In genomic region chr5:36254642-36255516, GRCm38 (mm10) we compare ENCODE assay signal across 16 mouse cellular contexts. TPM values are rescaled to one million over a fixed set of nuclear protein-coding genes. Genes with fewer than 3 reads are reported as not detected.
DNase-seq lines count a peak whose midpoint lies in the region; ATAC-seq and TF ChIP-seq lines count a peak whose summit lies in the region.
"Had no signal": no experiment of that assay in that cellular context is flagged by ENCODE, and none has a peak within 500 bp of the region (broad histone marks: within the 10 kb centered on the region; RNA-seq: fewer than 3 reads in every experiment).

No protein-coding gene starts in this region.

- no peak overlapping the region for H3K9ac ChIP-seq in heart, embryonic 16.5 days (ENCODE audit: low read length)
- no peak overlapping the region for H3K9ac ChIP-seq in neural tube, embryonic 15.5 days (replicated peaks)
- H3K9ac ChIP-seq in hindbrain, postnatal 0 days (replicated peaks; ENCODE audit: low read length), result no peak overlapping the region
- no peak overlapping the region for H3K9ac ChIP-seq in stomach, embryonic 16.5 days (ENCODE audit: low read length)
- H3K9ac ChIP-seq in midbrain, embryonic 14.5 days (replicated peaks; ENCODE audit: low read length), result no peak overlapping the region
- H3K9ac ChIP-seq: liver, embryonic 14.5 days; midbrain, embryonic 13.5 days; neural tube, embryonic 12.5 days had no signal

- H3K4me2 ChIP-seq in heart, embryonic 16.5 days (ENCODE audit: low read depth, low read length), result peak overlapping the region; percentile 13; the same call in 1 of the 2 replicates
- no peak overlapping the region for H3K4me2 ChIP-seq in neural tube, embryonic 15.5 days
- H3K4me2 ChIP-seq in hindbrain, postnatal 0 days (ENCODE audit: low read depth, low read length), result no peak overlapping the region
- H3K4me2 ChIP-seq in stomach, embryonic 16.5 days (ENCODE audit: low read depth, low read length), result no peak overlapping the region
- H3K4me2 ChIP-seq in midbrain, embryonic 14.5 days (ENCODE audit: low read length), result no peak overlapping the region
- H3K4me2 ChIP-seq: midbrain, embryonic 13.5 days; neural tube, embryonic 12.5 days had no signal

- 0 out of 2 replicates have a peak, but pooled peaks have one; percentile 33 for ATAC-seq in heart, embryonic 16.5 days (replicated peaks; ENCODE audit: extremely low read depth, insufficient read depth, low FRiP score)
- no peak for ATAC-seq in neural tube, embryonic 15.5 days (ENCODE audit: low FRiP score)
- ATAC-seq in hindbrain, postnatal 0 days, result no peak
- ATAC-seq in stomach, embryonic 16.5 days (ENCODE audit: insufficient read depth, low FRiP score), result no peak
- no peak for ATAC-seq in midbrain, embryonic 14.5 days (ENCODE audit: low FRiP score, low TSS enrichment)
- ATAC-seq: midbrain, embryonic 13.5 days had no signal

- H3K4me1 ChIP-seq in heart, embryonic 16.5 days (ENCODE audit: control insufficient read depth, insufficient read depth, low read length), result peaks cover 19% of the 10 kb centered on the region
- peaks cover 41% of the 10 kb centered on the region for H3K4me1 ChIP-seq in neural tube, embryonic 15.5 days
- H3K4me1 ChIP-seq in hindbrain, postnatal 0 days (ENCODE audit: insufficient read depth, low read length), result peaks cover 16% of the 10 kb centered on the region
- peaks cover 20% of the 10 kb centered on the region for H3K4me1 ChIP-seq in stomach, embryonic 16.5 days (ENCODE audit: control insufficient read depth, insufficient read depth, low read length)
- peaks cover 16% of the 10 kb centered on the region for H3K4me1 ChIP-seq in midbrain, embryonic 14.5 days (ENCODE audit: control insufficient read depth, insufficient read depth, low read length)

- 38% methylated on average over 18 of the region's 18 CpGs for WGBS in heart, embryonic 16.5 days
- WGBS in neural tube, embryonic 15.5 days, result 58% methylated on average over 18 of the region's 18 CpGs
- 54% methylated on average over 18 of the region's 18 CpGs for WGBS in hindbrain, postnatal 0 days
- WGBS in stomach, embryonic 16.5 days, result 54% methylated on average over 18 of the region's 18 CpGs
- WGBS in midbrain, embryonic 14.5 days, result 78% methylated on average over 18 of the region's 18 CpGs

- no peaks in the 10 kb centered on the region for H3K36me3 ChIP-seq in heart, embryonic 16.5 days (ENCODE audit: control insufficient read depth, insufficient read depth)
- H3K36me3 ChIP-seq in neural tube, embryonic 15.5 days, result no peaks in the 10 kb centered on the region
- no peaks in the 10 kb centered on the region for H3K36me3 ChIP-seq in hindbrain, postnatal 0 days (ENCODE audit: insufficient read depth, low read length)
- no peaks in the 10 kb centered on the region for H3K36me3 ChIP-seq in stomach, embryonic 16.5 days (ENCODE audit: control insufficient read depth, insufficient read depth, low read length)
- no peaks in the 10 kb centered on the region for H3K36me3 ChIP-seq in midbrain, embryonic 14.5 days (ENCODE audit: control insufficient read depth, insufficient read depth, low read length)
- H3K36me3 ChIP-seq: midbrain, embryonic 13.5 days; neural tube, embryonic 12.5 days had no signal

- H3K27me3 ChIP-seq in heart, embryonic 16.5 days (ENCODE audit: control insufficient read depth, insufficient read depth, low read length), result peaks cover 4% of the 10 kb centered on the region; the same call in 1 of the 2 replicates
- H3K27me3 ChIP-seq in neural tube, embryonic 15.5 days (replicated peaks), result no peaks in the 10 kb centered on the region
- no peaks in the 10 kb centered on the region for H3K27me3 ChIP-seq in hindbrain, postnatal 0 days (ENCODE audit: insufficient read depth, low read length)
- no peaks in the 10 kb centered on the region for H3K27me3 ChIP-seq in stomach, embryonic 16.5 days (ENCODE audit: control insufficient read depth, insufficient read depth, low read length)
- no peaks in the 10 kb centered on the region for H3K27me3 ChIP-seq in midbrain, embryonic 14.5 days (ENCODE audit: control insufficient read depth, insufficient read depth, low read length)
- H3K27me3 ChIP-seq: midbrain, embryonic 13.5 days; neural tube, embryonic 12.5 days had no signal

- H3K9me3 ChIP-seq in heart, embryonic 16.5 days (replicated peaks; ENCODE audit: control insufficient read depth, low read length), result no peaks in the 10 kb centered on the region
- H3K9me3 ChIP-seq in neural tube, embryonic 15.5 days (replicated peaks), result no peaks in the 10 kb centered on the region
- H3K9me3 ChIP-seq in hindbrain, postnatal 0 days (ENCODE audit: low read length), result no peaks in the 10 kb centered on the region
- no peaks in the 10 kb centered on the region for H3K9me3 ChIP-seq in stomach, embryonic 16.5 days (replicated peaks; ENCODE audit: control insufficient read depth, low read length)
- no peaks in the 10 kb centered on the region for H3K9me3 ChIP-seq in midbrain, embryonic 14.5 days (ENCODE audit: control insufficient read depth, low read length)
- H3K9me3 ChIP-seq: midbrain, embryonic 13.5 days; neural tube, embryonic 12.5 days had no signal

- no peak for TF ChIP-seq CTCF in hindbrain, postnatal 0 days (IDR thresholded peaks at IDR 0.05; ENCODE audit: low read depth)

- H3K4me3 ChIP-seq in heart, embryonic 16.5 days (ENCODE audit: low read length), result no peak overlapping the region
- H3K4me3 ChIP-seq in neural tube, embryonic 15.5 days (replicated peaks), result no peak overlapping the region
- H3K4me3 ChIP-seq in hindbrain, postnatal 0 days (ENCODE audit: low read length), result no peak overlapping the region
- no peak overlapping the region for H3K4me3 ChIP-seq in stomach, embryonic 16.5 days (replicated peaks; ENCODE audit: low read length)
- no peak overlapping the region for H3K4me3 ChIP-seq in midbrain, embryonic 14.5 days (replicated peaks; ENCODE audit: low read depth, low read length)
- H3K4me3 ChIP-seq: left cerebral cortex, adult 2 months; midbrain, embryonic 13.5 days; neural tube, embryonic 12.5 days had no signal

- H3K27ac ChIP-seq in heart, embryonic 16.5 days (ENCODE audit: low read length), result no peak overlapping the region
- no peak overlapping the region for H3K27ac ChIP-seq in neural tube, embryonic 15.5 days (replicated peaks)
- no peak overlapping the region for H3K27ac ChIP-seq in hindbrain, postnatal 0 days
- 0 out of 2 replicates have a peak overlapping the region, but pooled peaks have one; percentile 9 for H3K27ac ChIP-seq in stomach, embryonic 16.5 days (ENCODE audit: low read length)
- no peak overlapping the region for H3K27ac ChIP-seq in midbrain, embryonic 14.5 days (replicated peaks; ENCODE audit: low read depth, low read length)
- H3K27ac ChIP-seq: left cerebral cortex, adult 2 months; liver, embryonic 14.5 days; midbrain, embryonic 13.5 days; neural tube, embryonic 12.5 days had no signal

- no peak for DNase-seq in heart, adult 9 months (ENCODE audit: low spot score in 2 of 2)
- peak; percentile 15 for DNase-seq in neural tube, embryonic 10.5 days (ENCODE audit: extremely low spot score, low spot score)
- DNase-seq in hindbrain, postnatal 0 days (ENCODE audit: low spot score), result peak; percentile 15
- no peak for DNase-seq in cerebellum, adult 9-10 months
- DNase-seq in midbrain, embryonic 14.5 days, result no peak
- DNase-seq: kidney, adult 11 months; right cerebral cortex, postnatal 14 days had no signal

RNA-seq across cellular contexts. Expression of gene Psapl1, which starts 51.1 kb away (rescaled TPM):
- 0.12 TPM in 1 of 2 replicates, not detected in the other for polyA plus RNA-seq in heart, embryonic 16.5 days (2015; fragmentation: Nextera tagmentation; extraction: Ambion mirVana)
- polyA plus RNA-seq in neural tube, embryonic 15.5 days (2015; fragmentation: Nextera tagmentation; extraction: Ambion mirVana), result 0.20 TPM in 1 of 2 replicates, not detected in the other
- total RNA-seq in hindbrain, postnatal 0 days (2014; rRNA removed), result not detected in 2 replicates
- not detected in 2 replicates for polyA plus RNA-seq in hindbrain, postnatal 0 days (2015; fragmentation: Nextera tagmentation; extraction: Ambion mirVana)
- 42.0 and 64.4 TPM in 2 replicates for polyA plus RNA-seq in stomach, embryonic 16.5 days (2015; fragmentation: Nextera tagmentation; extraction: Ambion mirVana)
- not detected in 2 replicates for polyA plus RNA-seq in midbrain, embryonic 14.5 days (2014; fragmentation: Nextera tagmentation; extraction: Ambion mirVana)
- total RNA-seq: granulocyte monocyte progenitor cell, adult 5-6 weeks; left cerebral cortex, adult 2 months had no signal
- polyA plus RNA-seq: cortical plate, adult 2 months; liver, embryonic 14.5 days; neural tube, embryonic 12.5 days had no signal

Comparison
In these comparisons a context has a peak if more than half of its experiments do, and no peak if none do; other contexts are left out.
1. DNase-seq: peak in neural tube, embryonic 10.5 days (single experiment) and hindbrain, postnatal 0 days (single experiment); none in heart, adult 9 months (0 of 2), cerebellum, adult 9-10 months (single experiment) and midbrain, embryonic 14.5 days (single experiment).
2. RNA of gene Psapl1, which starts 51.1 kb away (polyA plus RNA-seq): 42.0 to 64.4 TPM in stomach, embryonic 16.5 days; 0.12 TPM in heart, embryonic 16.5 days, 0.20 TPM in neural tube, embryonic 15.5 days, not detected in hindbrain, postnatal 0 days and not detected in midbrain, embryonic 14.5 days; every median in the first group is over 10 times any median in the second.